Mouse (Mus musculus) liver, postnatal 0 days (tissue): ENCODE measurements around the gene Sptlc2.

Experiments
- CTCF ChIP-seq: sonication (generic); IDR thresholded peaks from 2 replicates; pipeline ENCODE4 v1.5.1; 2016; ENCODE audit warnings: antibody characterized with exemption, low read depth
- EP300 ChIP-seq: IDR thresholded peaks from 2 replicates; pipeline ENCODE4 v1.6.1; 2016; ENCODE audit warnings: antibody characterized with exemption, low read depth, mild to moderate bottlenecking

DNA sequence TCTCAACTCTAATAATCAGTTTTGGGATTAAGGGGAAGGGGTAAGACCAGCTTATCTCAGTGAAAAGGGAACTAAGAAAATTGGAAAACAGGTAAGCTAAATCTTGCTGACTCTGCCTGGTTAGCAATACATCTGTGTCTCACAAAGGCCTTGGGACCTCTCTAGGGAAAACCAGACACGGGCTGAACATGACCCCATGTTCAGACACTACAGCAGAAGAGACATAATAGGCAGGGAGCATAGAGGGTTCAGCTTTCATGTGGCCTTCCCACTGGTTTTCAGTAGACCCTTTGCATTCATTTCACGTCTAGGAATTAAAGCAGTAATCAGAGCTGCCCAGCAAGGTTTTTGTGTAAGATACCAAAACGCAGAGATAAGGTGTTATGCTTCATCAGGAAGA is 36.4 kb upstream of the Sptlc2 start:
- no peak for TF ChIP-seq CTCF
- no peak for TF ChIP-seq EP300
